Mouse (Mus musculus): ENCODE measurements at regions not wholly inside any gene's neighbourhood (a gene's known extent, or its start where the extent isn't known, plus 50 kb on each side); places are given as distances from the start of the nearest gene placed in this dataset.

- TF ChIP-seq CTCF (IDR thresholded peaks at IDR 0.05; ENCODE audit: low read depth, low read length) (no peak), POLR2A (IDR thresholded peaks at IDR 0.05; ENCODE audit: insufficient read depth, low read length) (no peak)
Observed at GRCm38 (mm10) chr3:151899094-151899493, 61.7 kb upstream of the Ptgfr start.

Data from ES-Bruce4 (cell line).